Mouse (Mus musculus): ENCODE data around the gene Prdx1. TPM values are rescaled to one million over a fixed set of nuclear protein-coding genes. Genes with fewer than 3 reads are reported as not detected.

The Prdx1 gene
- polyA plus RNA-seq, 1 experiment from 2014 or later = 1,318 TPM

DNA sequence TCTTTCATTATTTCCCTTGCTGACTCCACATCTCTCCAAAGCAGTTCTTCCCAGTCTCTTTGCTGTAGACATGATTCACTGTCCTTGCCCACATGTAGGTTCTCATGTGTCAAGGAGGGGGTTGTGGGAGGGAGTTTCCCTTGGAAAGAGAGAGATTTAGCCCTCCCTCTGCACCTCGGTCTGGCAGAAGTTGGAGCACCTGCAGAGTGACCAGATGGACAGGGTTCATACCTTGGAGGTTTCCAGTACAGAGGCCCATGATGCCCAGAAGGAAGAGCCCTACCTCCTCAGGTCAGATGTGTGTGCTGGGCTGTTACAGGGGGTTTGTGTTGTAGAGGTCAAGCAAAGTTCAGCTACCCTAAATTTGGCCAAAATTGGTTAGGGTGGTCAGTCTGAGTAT is 27.2 kb downstream of the Prdx1 start:
- Histone ChIP-seq H3K9me3 (replicated peaks; ENCODE audit: control insufficient read depth, low read length) (no peaks in the 10 kb centered on the region), H3K36me3 (replicated peaks; ENCODE audit: control insufficient read depth, insufficient read depth, low read depth, low read length) (no peaks in the 10 kb centered on the region), H3K4me2 (ENCODE audit: low read depth, low read length) (no peak overlapping the region), H3K9ac (replicated peaks; ENCODE audit: low read length) (no peak overlapping the region), H3K4me1 (ENCODE audit: control insufficient read depth, insufficient read depth, low read length) (no peaks in the 10 kb centered on the region; the same call in 1 of the 2 replicates), H3K27me3 (ENCODE audit: control insufficient read depth, insufficient read depth, low read length) (no peaks in the 10 kb centered on the region), H3K27ac (replicated peaks; ENCODE audit: low read depth, low read length) (no peak overlapping the region), H3K4me3 (ENCODE audit: low read depth, low read length) (no peak overlapping the region)
- ATAC-seq (replicated peaks; ENCODE audit: insufficient number of reproducible peaks, low FRiP score, low TSS enrichment, low read depth) = no peak
- no peak for DNase-seq (ENCODE audit: low spot score)
- 87% methylated on average over 1 of the region's 1 CpGs for WGBS

DNA sequence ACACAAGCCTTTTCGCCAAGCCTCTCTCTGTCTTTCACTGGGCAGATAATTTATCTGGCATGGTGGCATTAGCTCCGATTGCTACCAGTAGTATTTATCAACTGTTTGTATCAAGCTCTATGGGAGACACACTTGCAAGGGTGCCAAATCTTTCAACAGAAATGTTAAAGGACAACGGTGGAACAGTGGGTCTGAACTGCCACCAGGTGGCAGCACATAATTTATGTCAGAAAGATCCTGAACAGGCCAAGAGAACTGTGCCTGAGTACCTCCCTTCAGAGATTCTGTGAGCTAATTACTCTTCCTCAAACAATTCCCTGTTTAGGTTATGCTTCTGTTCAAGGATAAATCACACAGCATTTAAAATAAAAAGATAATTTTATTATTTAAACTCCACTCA is 34.1 kb downstream of the Prdx1 start:
- no peaks in the 10 kb centered on the region for H3K9me3 ChIP-seq (replicated peaks; ENCODE audit: control insufficient read depth, low read length)
- no peak overlapping the region for H3K4me2 ChIP-seq (ENCODE audit: low read depth, low read length)
- H3K36me3 ChIP-seq (replicated peaks; ENCODE audit: control insufficient read depth, insufficient read depth, low read depth, low read length) = no peaks in the 10 kb centered on the region
- ATAC-seq (replicated peaks; ENCODE audit: insufficient number of reproducible peaks, low FRiP score, low TSS enrichment, low read depth) = no peak
- H3K4me3 ChIP-seq (ENCODE audit: low read depth, low read length) = no peak overlapping the region
- no peak overlapping the region for H3K9ac ChIP-seq (replicated peaks; ENCODE audit: low read length)
- DNase-seq (ENCODE audit: low spot score) = peak; percentile 86
- H3K27me3 ChIP-seq (ENCODE audit: control insufficient read depth, insufficient read depth, low read length) = no peaks in the 10 kb centered on the region
- no peaks in the 10 kb centered on the region for H3K4me1 ChIP-seq (ENCODE audit: control insufficient read depth, insufficient read depth, low read length)
- H3K27ac ChIP-seq (replicated peaks; ENCODE audit: low read depth, low read length) = no peak overlapping the region
- WGBS = 15% methylated on average over 3 of the region's 3 CpGs

DNA sequence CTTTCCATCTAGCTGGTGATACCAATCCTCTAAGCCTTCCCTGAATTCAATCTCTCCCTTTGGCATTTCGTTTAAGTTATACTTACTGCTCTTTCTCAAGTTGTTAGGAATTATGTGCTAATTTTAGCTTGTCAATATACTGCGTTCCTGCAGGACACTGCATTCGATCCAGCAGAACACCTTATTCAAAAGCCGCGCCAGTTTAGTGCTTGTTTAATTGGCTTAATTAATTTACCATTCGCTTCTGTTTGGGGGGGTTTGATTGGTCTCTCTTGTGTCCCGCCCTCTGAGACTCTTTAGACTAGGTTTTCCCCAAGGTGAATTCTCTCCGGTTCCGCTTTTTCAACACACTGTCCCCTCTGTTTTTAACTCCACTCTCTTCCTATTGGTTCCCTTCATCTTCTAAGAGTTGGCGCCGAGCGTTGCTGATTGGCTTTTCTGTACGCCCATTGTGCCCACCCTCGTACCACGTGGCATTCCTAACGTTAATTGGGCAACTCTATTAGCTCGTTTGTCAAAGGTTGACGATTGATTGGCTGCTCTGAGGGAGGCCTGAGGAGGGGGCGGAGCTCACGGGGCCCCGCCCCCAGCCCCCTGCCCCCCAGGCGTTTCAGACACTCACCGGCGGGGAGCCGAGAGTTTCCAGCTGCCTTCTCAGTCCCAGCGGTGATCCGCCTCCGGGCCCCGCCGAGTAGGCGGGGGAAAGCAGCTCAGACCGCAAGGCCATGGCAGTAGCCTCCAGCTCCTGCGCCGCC is 35.2 kb downstream of the Prdx1 start, which contains the start of gene Tesk2:
Gene Tesk2 (plus strand): TSS at position 606 of the 755 bp plus-strand sequence.
- H3K36me3 ChIP-seq (replicated peaks; ENCODE audit: control insufficient read depth, insufficient read depth, low read depth, low read length) = no peaks in the 10 kb centered on the region
- ATAC-seq (replicated peaks; ENCODE audit: insufficient number of reproducible peaks, low FRiP score, low TSS enrichment, low read depth) = peak; percentile 94
- H3K27ac ChIP-seq (replicated peaks; ENCODE audit: low read depth, low read length) = 0 out of 2 replicates have a peak within 1 kb of the TSS, but pooled peaks have one; percentile 65
- H3K27me3 ChIP-seq (ENCODE audit: control insufficient read depth, insufficient read depth, low read length) = no peaks in the 10 kb centered on the region
- H3K4me1 ChIP-seq (ENCODE audit: control insufficient read depth, insufficient read depth, low read length) = no peaks in the 10 kb centered on the region
- H3K9me3 ChIP-seq (replicated peaks; ENCODE audit: control insufficient read depth, low read length) = no peaks in the 10 kb centered on the region
- peak within 1 kb of the TSS; percentile 85 for H3K4me3 ChIP-seq (ENCODE audit: low read depth, low read length)
- DNase-seq (ENCODE audit: low spot score) = peak; percentile 99
- H3K4me2 ChIP-seq (ENCODE audit: low read depth, low read length) = peak within 1 kb of the TSS; percentile 88
- peak within 1 kb of the TSS; percentile 86 for H3K9ac ChIP-seq (replicated peaks; ENCODE audit: low read length)
- under 1% methylated on average over 32 of the region's 34 CpGs for WGBS

DNA sequence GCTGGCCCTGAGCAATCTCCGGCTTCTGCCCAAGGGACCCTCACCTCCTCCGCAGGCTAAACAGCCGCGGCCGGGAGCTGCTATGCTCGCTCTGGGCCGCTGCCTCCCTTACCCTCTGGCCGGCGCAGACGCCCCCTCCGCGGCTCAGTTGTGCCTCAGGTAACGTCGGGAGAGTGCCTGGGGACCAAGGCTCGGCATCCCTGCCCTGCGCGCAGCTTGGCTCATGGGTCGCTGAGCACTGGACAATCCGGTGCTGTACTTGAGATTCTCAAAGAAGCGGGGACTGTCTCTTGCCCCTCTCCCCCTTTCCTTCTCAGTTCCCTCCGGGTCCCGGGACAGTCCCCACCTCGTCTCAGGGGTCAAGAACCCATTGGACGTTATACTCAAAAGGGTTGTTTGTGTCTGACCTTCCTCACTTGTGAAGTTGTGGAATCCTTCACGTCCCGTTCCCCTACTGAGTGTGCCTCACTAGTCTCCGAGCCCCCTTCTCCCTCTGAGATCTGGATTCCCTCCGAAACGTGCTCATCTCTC is 35.8 kb downstream of the Prdx1 start:
- H3K36me3 ChIP-seq (replicated peaks; ENCODE audit: control insufficient read depth, insufficient read depth, low read depth, low read length) = no peaks in the 10 kb centered on the region
- H3K27me3 ChIP-seq (ENCODE audit: control insufficient read depth, insufficient read depth, low read length) = no peaks in the 10 kb centered on the region
- DNase-seq (ENCODE audit: low spot score) (peak; percentile 29), ATAC-seq (replicated peaks; ENCODE audit: insufficient number of reproducible peaks, low FRiP score, low TSS enrichment, low read depth) (no peak)
- 0 out of 2 replicates have a peak overlapping the region, but pooled peaks have one; percentile 65 for H3K27ac ChIP-seq (replicated peaks; ENCODE audit: low read depth, low read length)
- peak overlapping the region; percentile 88 for H3K4me2 ChIP-seq (ENCODE audit: low read depth, low read length)
- WGBS = under 1% methylated on average over 28 of the region's 29 CpGs
- H3K4me3 ChIP-seq (ENCODE audit: low read depth, low read length) = peak overlapping the region; percentile 85
- H3K9me3 ChIP-seq (replicated peaks; ENCODE audit: control insufficient read depth, low read length) = no peaks in the 10 kb centered on the region
- peak overlapping the region; percentile 86 for H3K9ac ChIP-seq (replicated peaks; ENCODE audit: low read length)
- no peaks in the 10 kb centered on the region for H3K4me1 ChIP-seq (ENCODE audit: control insufficient read depth, insufficient read depth, low read length)

DNA sequence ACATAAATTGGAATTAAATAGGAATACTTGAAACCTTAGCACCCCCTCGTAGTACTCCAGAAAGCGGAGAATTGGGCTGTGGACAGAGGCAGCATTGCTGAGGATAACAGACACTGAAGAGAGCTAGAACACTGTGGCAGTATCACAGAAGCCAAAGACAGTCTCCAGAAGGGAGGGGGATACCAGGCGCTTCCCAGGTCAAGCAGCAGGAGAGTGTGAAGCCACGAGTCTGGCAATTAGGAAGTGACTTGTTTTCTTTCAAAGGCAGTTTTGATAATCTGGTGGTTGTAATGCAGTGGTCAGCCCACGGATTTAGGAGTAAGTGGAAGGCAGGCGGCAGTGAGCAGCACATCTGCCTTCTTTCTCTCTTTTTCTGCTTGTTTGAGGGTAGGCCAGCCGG is 36.9 kb downstream of the Prdx1 start:
- Histone ChIP-seq H3K36me3 (replicated peaks; ENCODE audit: control insufficient read depth, insufficient read depth, low read depth, low read length) (no peaks in the 10 kb centered on the region), H3K9me3 (replicated peaks; ENCODE audit: control insufficient read depth, low read length) (no peaks in the 10 kb centered on the region), H3K4me2 (ENCODE audit: low read depth, low read length) (no peak overlapping the region), H3K4me3 (ENCODE audit: low read depth, low read length) (no peak overlapping the region), H3K9ac (replicated peaks; ENCODE audit: low read length) (no peak overlapping the region), H3K4me1 (ENCODE audit: control insufficient read depth, insufficient read depth, low read length) (no peaks in the 10 kb centered on the region), H3K27ac (replicated peaks; ENCODE audit: low read depth, low read length) (no peak overlapping the region), H3K27me3 (ENCODE audit: control insufficient read depth, insufficient read depth, low read length) (no peaks in the 10 kb centered on the region)
- WGBS = 42% methylated on average over 7 of the region's 7 CpGs
- DNase-seq (ENCODE audit: low spot score) (no peak), ATAC-seq (replicated peaks; ENCODE audit: insufficient number of reproducible peaks, low FRiP score, low TSS enrichment, low read depth) (no peak)

DNA sequence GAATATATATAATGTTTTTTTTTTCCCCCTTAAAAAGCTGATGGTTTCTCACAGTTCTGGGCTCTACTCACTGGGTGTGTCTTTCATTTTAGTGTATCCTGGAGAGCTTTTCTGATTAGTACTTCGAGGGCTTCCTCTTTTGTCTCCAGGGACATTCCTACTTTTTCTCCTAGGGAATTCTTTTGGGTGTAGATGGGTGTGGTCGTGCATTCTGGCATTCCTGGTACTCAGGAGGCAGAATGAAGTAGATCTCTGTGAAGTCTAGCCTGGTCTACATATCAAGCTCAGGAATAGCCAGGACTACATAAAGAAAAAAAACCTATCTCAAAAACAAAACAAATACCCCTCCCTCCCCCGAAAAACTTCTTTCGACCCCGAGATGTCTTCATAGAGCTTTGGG is 40.1 kb downstream of the Prdx1 start:
- Histone ChIP-seq H3K36me3 (replicated peaks; ENCODE audit: control insufficient read depth, insufficient read depth, low read depth, low read length) (no peaks in the 10 kb centered on the region), H3K4me2 (ENCODE audit: low read depth, low read length) (no peak overlapping the region), H3K27ac (replicated peaks; ENCODE audit: low read depth, low read length) (no peak overlapping the region), H3K9me3 (replicated peaks; ENCODE audit: control insufficient read depth, low read length) (no peaks in the 10 kb centered on the region), H3K9ac (replicated peaks; ENCODE audit: low read length) (no peak overlapping the region), H3K4me3 (ENCODE audit: low read depth, low read length) (no peak overlapping the region), H3K27me3 (ENCODE audit: control insufficient read depth, insufficient read depth, low read length) (no peaks in the 10 kb centered on the region), H3K4me1 (ENCODE audit: control insufficient read depth, insufficient read depth, low read length) (no peaks in the 10 kb centered on the region)
- DNase-seq (ENCODE audit: low spot score) (no peak), ATAC-seq (replicated peaks; ENCODE audit: insufficient number of reproducible peaks, low FRiP score, low TSS enrichment, low read depth) (no peak)
- 87% methylated on average over 5 of the region's 5 CpGs for WGBS

DNA sequence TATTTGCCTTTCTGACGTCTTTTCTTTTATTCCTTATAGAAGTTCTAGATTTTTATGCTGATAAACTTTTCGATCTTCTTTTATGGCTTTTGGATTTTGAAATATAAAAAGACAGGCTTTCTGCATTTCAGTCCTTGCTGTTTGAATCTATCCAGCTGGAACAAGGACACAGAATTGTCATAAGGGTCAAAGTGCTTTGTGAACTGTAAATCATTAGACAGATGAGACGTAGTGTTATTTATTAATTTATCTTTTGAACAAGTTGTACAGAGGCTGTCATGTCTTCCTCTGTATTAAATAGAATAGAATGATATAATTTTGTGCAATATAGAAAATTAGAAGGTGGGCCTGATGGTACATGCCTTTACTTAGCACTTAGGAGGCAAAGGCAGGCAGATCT is 42.1 kb downstream of the Prdx1 start:
- H3K4me3 ChIP-seq (ENCODE audit: low read depth, low read length) = no peak overlapping the region
- H3K4me2 ChIP-seq (ENCODE audit: low read depth, low read length) = no peak overlapping the region
- ATAC-seq (replicated peaks; ENCODE audit: insufficient number of reproducible peaks, low FRiP score, low TSS enrichment, low read depth) (no peak), DNase-seq (ENCODE audit: low spot score) (no peak)
- H3K36me3 ChIP-seq (replicated peaks; ENCODE audit: control insufficient read depth, insufficient read depth, low read depth, low read length) = no peaks in the 10 kb centered on the region
- H3K9ac ChIP-seq (replicated peaks; ENCODE audit: low read length) = no peak overlapping the region
- no peaks in the 10 kb centered on the region for H3K4me1 ChIP-seq (ENCODE audit: control insufficient read depth, insufficient read depth, low read length)
- H3K9me3 ChIP-seq (replicated peaks; ENCODE audit: control insufficient read depth, low read length) = no peaks in the 10 kb centered on the region
- no peaks in the 10 kb centered on the region for H3K27me3 ChIP-seq (ENCODE audit: control insufficient read depth, insufficient read depth, low read length)
- H3K27ac ChIP-seq (replicated peaks; ENCODE audit: low read depth, low read length) = no peak overlapping the region
- 84% methylated on average over 3 of the region's 3 CpGs for WGBS

DNA sequence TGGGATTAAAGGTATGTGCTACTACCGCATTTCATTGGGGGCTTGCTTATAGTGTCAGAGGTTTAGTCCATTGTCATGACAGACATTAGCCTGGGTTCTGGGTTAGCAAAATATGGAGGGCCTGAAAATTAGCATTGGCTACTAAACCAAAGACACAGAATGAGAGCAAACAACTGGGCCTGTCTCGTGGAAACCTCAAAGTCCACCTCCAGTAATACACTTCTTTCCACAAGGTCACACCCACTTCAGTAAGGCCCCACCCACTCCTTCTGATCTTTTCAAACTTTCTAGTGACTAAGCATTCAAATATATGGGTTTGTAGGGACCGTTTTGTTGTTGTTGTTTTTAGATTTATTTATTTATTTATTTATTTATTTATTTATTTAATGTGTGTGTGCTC is 44.2 kb downstream of the Prdx1 start:
- no peak overlapping the region for H3K4me3 ChIP-seq (ENCODE audit: low read depth, low read length)
- no peak overlapping the region for H3K4me2 ChIP-seq (ENCODE audit: low read depth, low read length)
- ATAC-seq (replicated peaks; ENCODE audit: insufficient number of reproducible peaks, low FRiP score, low TSS enrichment, low read depth) (no peak), DNase-seq (ENCODE audit: low spot score) (no peak)
- no peaks in the 10 kb centered on the region for H3K27me3 ChIP-seq (ENCODE audit: control insufficient read depth, insufficient read depth, low read length)
- H3K4me1 ChIP-seq (ENCODE audit: control insufficient read depth, insufficient read depth, low read length) = no peaks in the 10 kb centered on the region
- no peaks in the 10 kb centered on the region for H3K36me3 ChIP-seq (replicated peaks; ENCODE audit: control insufficient read depth, insufficient read depth, low read depth, low read length)
- no peak overlapping the region for H3K27ac ChIP-seq (replicated peaks; ENCODE audit: low read depth, low read length)
- H3K9me3 ChIP-seq (replicated peaks; ENCODE audit: control insufficient read depth, low read length) = no peaks in the 10 kb centered on the region
- H3K9ac ChIP-seq (replicated peaks; ENCODE audit: low read length) = no peak overlapping the region
- 92% methylated on average over 3 of the region's 3 CpGs for WGBS
